Mouse (Mus musculus) CD4-positive, CD25-positive, alpha-beta regulatory T cell, adult 2 months (primary cell): Measurements from ENCODE around the gene Bmpr1b.

Experiments used
- DNase-seq: peaks from one replicate; pipeline ENCODE4 v3.0.0-alpha.2; 2012; ENCODE audit warnings: low read depth, low spot score

Bmpr1b gene

GRCm38 (mm10) chr3:141818615-141819312 lies 350.5 kb downstream of the Bmpr1b start:
- no peak for DNase-seq

- no peak for DNase-seq
Observed at GRCm38 (mm10) chr3:141814776-141815175, 354.4 kb downstream of the Bmpr1b start.

GRCm38 (mm10) chr3:141811348-141811747 lies 357.9 kb downstream of the Bmpr1b start:
- no peak for DNase-seq

GRCm38 (mm10) chr3:141810944-141811343 lies 358.3 kb downstream of the Bmpr1b start:
- no peak for DNase-seq

- DNase-seq, result no peak
Observed at GRCm38 (mm10) chr3:141809581-141809980, 359.6 kb downstream of the Bmpr1b start.

GRCm38 (mm10) chr3:141804133-141804532 lies 365.1 kb downstream of the Bmpr1b start:
- no peak for DNase-seq

GRCm38 (mm10) chr3:141797789-141798188 lies 371.4 kb downstream of the Bmpr1b start:
- no peak for DNase-seq

GRCm38 (mm10) chr3:141797372-141797771 lies 371.9 kb downstream of the Bmpr1b start:
- DNase-seq, result no peak

GRCm38 (mm10) chr3:141794371-141794770 lies 374.9 kb downstream of the Bmpr1b start:
- no peak for DNase-seq

GRCm38 (mm10) chr3:141793755-141794154 lies 375.5 kb downstream of the Bmpr1b start:
- DNase-seq, result no peak

- DNase-seq, result no peak
Observed at GRCm38 (mm10) chr3:141792106-141792505, 377.1 kb downstream of the Bmpr1b start.

- no peak for DNase-seq
Observed at GRCm38 (mm10) chr3:141791026-141791780, 378.0 kb downstream of the Bmpr1b start.
